Mouse (Mus musculus) c-Kit-positive CD71-negative TER-119-negative erythroid progenitor cells, embryonic 14.5 days (primary cell): Measurements from ENCODE around the gene Zfhx3.

Source experiments
- DNase-seq: peaks from one replicate; pipeline ENCODE4 v3.0.0-alpha.2; 2013; ENCODE audit warnings: low read depth

The Zfhx3 gene

GRCm38 (mm10) chr8:108671939-108672515, 729.6 kb downstream of the Zfhx3 start:
- no peak for DNase-seq

GRCm38 (mm10) chr8:108675001-108675525, 732.6 kb downstream of the Zfhx3 start:
- DNase-seq, result no peak

GRCm38 (mm10) chr8:108689694-108690093, 747.2 kb downstream of the Zfhx3 start:
- no peak for DNase-seq

- DNase-seq, result no peak
Observed at GRCm38 (mm10) chr8:108690576-108691455, 748.4 kb downstream of the Zfhx3 start.

- DNase-seq, result no peak
Observed at GRCm38 (mm10) chr8:108691456-108692238, 749.2 kb downstream of the Zfhx3 start.

- no peak for DNase-seq
Observed at GRCm38 (mm10) chr8:108692239-108692627, 749.8 kb downstream of the Zfhx3 start.

GRCm38 (mm10) chr8:108692669-108693665, 750.5 kb downstream of the Zfhx3 start:
- DNase-seq, result no peak

- DNase-seq, result no peak
Observed at GRCm38 (mm10) chr8:108693841-108694240, 751.4 kb downstream of the Zfhx3 start.

- DNase-seq, result no peak
Observed at GRCm38 (mm10) chr8:108694516-108694915, 752.1 kb downstream of the Zfhx3 start.

- DNase-seq, result no peak
Observed at GRCm38 (mm10) chr8:108695242-108695880, 752.9 kb downstream of the Zfhx3 start.

- no peak for DNase-seq
Observed at GRCm38 (mm10) chr8:108695938-108696630, 753.6 kb downstream of the Zfhx3 start.

GRCm38 (mm10) chr8:108696631-108697410, 754.4 kb downstream of the Zfhx3 start:
- DNase-seq, result no peak

GRCm38 (mm10) chr8:108697589-108697988, 755.1 kb downstream of the Zfhx3 start:
- DNase-seq, result no peak

- DNase-seq, result no peak
Observed at GRCm38 (mm10) chr8:108698101-108698660, 755.7 kb downstream of the Zfhx3 start.

GRCm38 (mm10) chr8:108699011-108699410, 756.6 kb downstream of the Zfhx3 start:
- DNase-seq, result no peak

GRCm38 (mm10) chr8:108699454-108700345, 757.3 kb downstream of the Zfhx3 start:
- no peak for DNase-seq

- DNase-seq, result no peak
Observed at GRCm38 (mm10) chr8:108701381-108702175, 759.1 kb downstream of the Zfhx3 start.
